Mouse (Mus musculus) embryonic facial prominence, embryonic 10.5 days (tissue): Measurements from ENCODE around the gene Exosc10. TPM values are rescaled to one million over a fixed set of nuclear protein-coding genes. Genes with fewer than 3 reads are reported as not detected.

Experiments
- DNase-seq: peaks from one replicate; pipeline ENCODE4 v3.0.0-alpha.2; 2017; ENCODE audit warnings: low spot score
- H3K27ac ChIP-seq: fragments of 300-500 bp; sonication (generic); replicated peaks from 2 replicates; pipeline ENCODE4 v1.5.1; 2016; ENCODE audit warnings: mild to moderate bottlenecking
- H3K27me3 ChIP-seq: fragments of 300-500 bp; sonication (generic); replicated peaks from 2 replicates; pipeline ENCODE4 v1.6.1; 2016; ENCODE audit warnings: low read depth, mild to moderate bottlenecking; ENCODE audit not compliant: poor library complexity, severe bottlenecking
- H3K36me3 ChIP-seq: fragments of 300-500 bp; sonication (generic); replicated peaks from 2 replicates; pipeline ENCODE4 v1.6.1; 2016; ENCODE audit warnings: mild to moderate bottlenecking, moderate library complexity
- H3K4me1 ChIP-seq: fragments of 300-500 bp; sonication (generic); 2 replicates; pipeline ENCODE4 v1.6.1; 2016
- H3K4me3 ChIP-seq: fragments of 300-500 bp; sonication (generic); 2 replicates; pipeline ENCODE4 v1.5.1; 2016; ENCODE audit warnings: mild to moderate bottlenecking, moderate library complexity
- H3K9me3 ChIP-seq: fragments of 300-500 bp; sonication (generic); 2 replicates; pipeline ENCODE4 v1.6.1; 2016; ENCODE audit warnings: mild to moderate bottlenecking
- WGBS: fragments of 180-500 bp; shearing (Covaris S2); methylation state at CpG from one replicate; pipeline ENCODE4 v1.1.7; 2016; 5-methylcytosine and 5-hydroxymethylcytosine counted together
- polyA plus RNA-seq: library from polyadenylated mRNA; unstranded; fragments of >200 nt; fragmentation: Nextera tagmentation; extraction: Ambion mirVana; gene quantifications from 2 replicates; pipeline ENCODE4 v1.2.1, GENCODE M21; 2016

Gene Exosc10
- polyA plus RNA-seq, 1 experiment from 2014 or later = 108 TPM

- DNase-seq = no peak
- no peaks in the 10 kb centered on the region for H3K4me1 ChIP-seq
- H3K4me3 ChIP-seq = no peak overlapping the region
- no peak overlapping the region for H3K27ac ChIP-seq
- WGBS = 81% methylated on average over 4 of the region's 4 CpGs
- H3K27me3 ChIP-seq = no peaks in the 10 kb centered on the region
- no peaks in the 10 kb centered on the region for H3K9me3 ChIP-seq
- H3K36me3 ChIP-seq = peaks cover 55% of the 10 kb centered on the region
These were observed 25.0 kb downstream of the Exosc10 start for GRCm38 (mm10) chr4:148583257-148583656.

- no peak overlapping the region for H3K27ac ChIP-seq
- H3K36me3 ChIP-seq = peaks cover 21% of the 10 kb centered on the region
- H3K4me1 ChIP-seq = peaks cover 9% of the 10 kb centered on the region
- H3K4me3 ChIP-seq = no peak overlapping the region
- WGBS = 84% methylated on average over 9 of the region's 9 CpGs
- no peak for DNase-seq
- H3K9me3 ChIP-seq = no peaks in the 10 kb centered on the region
- H3K27me3 ChIP-seq = no peaks in the 10 kb centered on the region
These were observed 28.4 kb downstream of the Exosc10 start for GRCm38 (mm10) chr4:148586648-148587047.

GRCm38 (mm10) chr4:148588793-148589192, 30.6 kb downstream of the Exosc10 start:
- Histone ChIP-seq H3K4me1 (peaks cover 27% of the 10 kb centered on the region), H3K27ac (no peak overlapping the region), H3K9me3 (no peaks in the 10 kb centered on the region), H3K4me3 (no peak overlapping the region), H3K36me3 (peaks cover 14% of the 10 kb centered on the region), H3K27me3 (no peaks in the 10 kb centered on the region)
- no peak for DNase-seq
- WGBS = 84% methylated on average over 9 of the region's 9 CpGs

- Histone ChIP-seq H3K4me3 (no peak overlapping the region), H3K4me1 (peaks cover 27% of the 10 kb centered on the region), H3K27me3 (no peaks in the 10 kb centered on the region), H3K36me3 (peaks cover 22% of the 10 kb centered on the region), H3K27ac (no peak overlapping the region), H3K9me3 (no peaks in the 10 kb centered on the region)
- no peak for DNase-seq
- WGBS = 49% methylated on average over 7 of the region's 8 CpGs
These were observed 31.3 kb downstream of the Exosc10 start for GRCm38 (mm10) chr4:148589565-148589964.

- DNase-seq = peak; percentile 43
- H3K27me3 ChIP-seq = no peaks in the 10 kb centered on the region
- H3K36me3 ChIP-seq = peaks cover 32% of the 10 kb centered on the region
- H3K9me3 ChIP-seq = no peaks in the 10 kb centered on the region
- H3K4me3 ChIP-seq = peak overlapping the region; percentile 80
- H3K27ac ChIP-seq = peak overlapping the region; percentile 89
- 9% methylated on average over 18 of the region's 18 CpGs for WGBS
- H3K4me1 ChIP-seq = peaks cover 27% of the 10 kb centered on the region
These were observed 32.4 kb downstream of the Exosc10 start for GRCm38 (mm10) chr4:148590421-148591170.

GRCm38 (mm10) chr4:148591171-148591630, 33.0 kb downstream of the Exosc10 start, which contains the start of gene Srm:
Gene Srm (plus strand): TSS chr4:148591503.
- Histone ChIP-seq H3K9me3 (no peaks in the 10 kb centered on the region), H3K27ac (peak within 1 kb of the TSS; percentile 89), H3K4me3 (peak within 1 kb of the TSS; percentile 80), H3K36me3 (peaks cover 38% of the 10 kb centered on the region), H3K27me3 (no peaks in the 10 kb centered on the region), H3K4me1 (peaks cover 27% of the 10 kb centered on the region)
- under 1% methylated on average over 50 of the region's 50 CpGs for WGBS
- peak; percentile 99 for DNase-seq

GRCm38 (mm10) chr4:148591637-148592380, 33.6 kb downstream of the Exosc10 start:
- WGBS = under 1% methylated on average over 53 of the region's 53 CpGs
- Histone ChIP-seq H3K4me3 (peak overlapping the region; percentile 80), H3K9me3 (no peaks in the 10 kb centered on the region), H3K4me1 (peaks cover 27% of the 10 kb centered on the region), H3K27me3 (no peaks in the 10 kb centered on the region), H3K36me3 (peaks cover 44% of the 10 kb centered on the region), H3K27ac (peak overlapping the region; percentile 89)
- no peak for DNase-seq

GRCm38 (mm10) chr4:148593996-148594395, 35.8 kb downstream of the Exosc10 start:
- no peak for DNase-seq
- 95% methylated on average over 11 of the region's 11 CpGs for WGBS
- Histone ChIP-seq H3K4me1 (peaks cover 27% of the 10 kb centered on the region), H3K9me3 (peaks cover 5% of the 10 kb centered on the region; the same call in 1 of the 2 replicates), H3K27me3 (no peaks in the 10 kb centered on the region), H3K27ac (no peak overlapping the region), H3K36me3 (peaks cover 66% of the 10 kb centered on the region), H3K4me3 (no peak overlapping the region)

GRCm38 (mm10) chr4:148595916-148596315, 37.7 kb downstream of the Exosc10 start:
- WGBS = 89% methylated on average over 6 of the region's 6 CpGs
- Histone ChIP-seq H3K27ac (no peak overlapping the region), H3K4me1 (peaks cover 18% of the 10 kb centered on the region), H3K4me3 (no peak overlapping the region), H3K9me3 (peaks cover 6% of the 10 kb centered on the region; the same call in 1 of the 2 replicates), H3K27me3 (no peaks in the 10 kb centered on the region), H3K36me3 (peaks cover 84% of the 10 kb centered on the region)
- DNase-seq = no peak

GRCm38 (mm10) chr4:148596731-148597130, 38.5 kb downstream of the Exosc10 start:
- H3K9me3 ChIP-seq = peaks cover 6% of the 10 kb centered on the region; the same call in 1 of the 2 replicates
- peaks cover 86% of the 10 kb centered on the region for H3K36me3 ChIP-seq
- H3K4me3 ChIP-seq = no peak overlapping the region
- no peak overlapping the region for H3K27ac ChIP-seq
- 94% methylated on average over 3 of the region's 3 CpGs for WGBS
- no peaks in the 10 kb centered on the region for H3K27me3 ChIP-seq
- H3K4me1 ChIP-seq = peaks cover 18% of the 10 kb centered on the region
- DNase-seq = no peak

GRCm38 (mm10) chr4:148598826-148599225, 40.6 kb downstream of the Exosc10 start:
- H3K27ac ChIP-seq = no peak overlapping the region
- H3K9me3 ChIP-seq = peaks cover 6% of the 10 kb centered on the region; the same call in 1 of the 2 replicates
- H3K36me3 ChIP-seq = peaks cover 71% of the 10 kb centered on the region
- WGBS = 95% methylated on average over 12 of the region's 12 CpGs
- H3K4me1 ChIP-seq = peaks cover 5% of the 10 kb centered on the region
- DNase-seq = no peak
- no peak overlapping the region for H3K4me3 ChIP-seq
- no peaks in the 10 kb centered on the region for H3K27me3 ChIP-seq

- no peak overlapping the region for H3K27ac ChIP-seq
- peaks cover 6% of the 10 kb centered on the region; the same call in 1 of the 2 replicates for H3K9me3 ChIP-seq
- 93% methylated on average over 4 of the region's 4 CpGs for WGBS
- H3K4me1 ChIP-seq = peaks cover 8% of the 10 kb centered on the region
- H3K36me3 ChIP-seq = peaks cover 56% of the 10 kb centered on the region
- H3K4me3 ChIP-seq = no peak overlapping the region
- H3K27me3 ChIP-seq = no peaks in the 10 kb centered on the region
- no peak for DNase-seq
These were observed 42.1 kb downstream of the Exosc10 start for GRCm38 (mm10) chr4:148600316-148600715.
